Mouse (Mus musculus): Measurements from ENCODE around the gene Pcdh15. TPM values are rescaled to one million over a fixed set of nuclear protein-coding genes. Genes with fewer than 3 reads are reported as not detected.

Gene Pcdh15
- total RNA-seq, 2 experiments from 2014 or later = 22.4 to 24.9 TPM

GRCm38 (mm10) chr10:73788163-73788562 is 689.0 kb downstream of the Pcdh15 start:
- no peak for DNase-seq (ENCODE audit: low spot score in 2 of 2)

GRCm38 (mm10) chr10:73805069-73805468 is 705.9 kb downstream of the Pcdh15 start:
- no peak for DNase-seq (ENCODE audit: low spot score in 2 of 2)

- DNase-seq (ENCODE audit: low spot score in 2 of 2) = no peak
Measured at GRCm38 (mm10) chr10:73812311-73812710, 713.2 kb downstream of the Pcdh15 start.

- peak; percentile 45 to 61 for DNase-seq (ENCODE audit: low spot score in 2 of 2)
Measured at GRCm38 (mm10) chr10:73821657-73822583, 722.8 kb downstream of the Pcdh15 start.

DNA sequence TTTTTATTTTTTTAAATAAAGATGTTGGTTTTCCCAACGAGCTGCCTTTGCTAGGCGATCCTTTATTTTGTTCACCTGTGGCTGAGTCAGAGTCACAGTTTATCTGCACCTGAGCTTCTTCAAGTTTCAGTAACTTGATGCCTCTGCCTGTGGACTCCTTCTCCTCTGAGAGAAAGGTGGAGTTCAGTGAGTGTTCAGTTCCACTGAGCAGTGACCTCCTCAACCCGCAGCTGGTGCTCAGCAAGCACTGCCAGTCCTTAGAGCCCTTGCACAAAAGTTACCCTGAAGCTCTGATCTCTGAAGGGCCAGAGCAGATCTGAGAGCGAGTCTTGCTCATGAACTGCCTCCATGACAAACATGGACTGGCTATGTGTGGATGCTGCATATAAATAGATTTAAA is 724.1 kb downstream of the Pcdh15 start:
- DNase-seq (ENCODE audit: low spot score in 2 of 2) = no peak

GRCm38 (mm10) chr10:73826354-73826753 is 727.2 kb downstream of the Pcdh15 start:
- DNase-seq (ENCODE audit: low spot score in 2 of 2) = peak; percentile 13 to 51

DNA sequence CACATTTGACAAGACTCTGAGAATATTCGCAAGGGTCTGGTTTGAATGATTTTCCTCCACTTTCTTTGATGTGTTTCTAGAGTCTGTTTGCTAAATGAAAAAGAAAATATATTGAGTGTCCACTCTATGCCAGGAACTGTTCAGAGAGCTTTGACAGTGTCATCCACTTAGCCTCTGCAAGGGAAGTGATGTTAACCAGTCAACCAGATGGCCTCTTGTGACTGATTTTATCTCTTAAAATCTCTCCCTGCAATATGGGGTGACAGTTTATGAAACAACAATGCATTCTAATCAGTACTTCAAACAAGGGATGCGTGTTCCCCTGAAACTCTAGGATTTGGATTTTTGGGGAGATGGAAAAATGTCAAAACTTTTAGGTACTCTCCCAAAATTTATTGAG is 729.6 kb downstream of the Pcdh15 start:
- no peak for DNase-seq (ENCODE audit: low spot score in 2 of 2)

GRCm38 (mm10) chr10:73844998-73845397 is 745.9 kb downstream of the Pcdh15 start:
- DNase-seq (ENCODE audit: low spot score in 2 of 2) = no peak

- DNase-seq (ENCODE audit: low spot score in 2 of 2) = no peak
Measured at GRCm38 (mm10) chr10:73862181-73862580, 763.0 kb downstream of the Pcdh15 start.

GRCm38 (mm10) chr10:73878055-73878728 is 779.0 kb downstream of the Pcdh15 start:
- DNase-seq (ENCODE audit: low spot score in 2 of 2) = no peak

- no peak for DNase-seq (ENCODE audit: low spot score in 2 of 2)
Measured at GRCm38 (mm10) chr10:73878729-73879067, 779.6 kb downstream of the Pcdh15 start.

- no peak for DNase-seq (ENCODE audit: low spot score in 2 of 2)
Measured at GRCm38 (mm10) chr10:73887771-73888170, 788.6 kb downstream of the Pcdh15 start.

DNA sequence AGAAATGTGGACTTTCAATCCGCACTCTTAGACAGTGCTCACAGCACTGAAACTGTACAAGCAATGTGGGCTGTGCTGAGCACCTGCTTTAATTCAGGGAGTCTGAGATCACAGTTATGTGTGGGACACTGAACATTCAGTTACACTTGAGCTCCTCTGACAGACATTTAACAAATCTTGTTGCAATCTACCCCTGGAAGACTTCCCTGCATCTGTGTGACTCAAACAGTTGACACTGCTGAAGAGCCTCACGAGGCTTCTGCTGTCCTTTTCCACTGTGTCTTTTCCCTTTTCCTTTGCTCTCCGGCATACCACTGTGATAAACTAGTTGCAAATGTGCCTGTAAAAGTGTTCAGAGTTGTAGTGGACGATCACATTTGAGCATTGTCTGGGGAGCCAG is 793.1 kb downstream of the Pcdh15 start:
- no peak for DNase-seq (ENCODE audit: low spot score in 2 of 2)

DNA sequence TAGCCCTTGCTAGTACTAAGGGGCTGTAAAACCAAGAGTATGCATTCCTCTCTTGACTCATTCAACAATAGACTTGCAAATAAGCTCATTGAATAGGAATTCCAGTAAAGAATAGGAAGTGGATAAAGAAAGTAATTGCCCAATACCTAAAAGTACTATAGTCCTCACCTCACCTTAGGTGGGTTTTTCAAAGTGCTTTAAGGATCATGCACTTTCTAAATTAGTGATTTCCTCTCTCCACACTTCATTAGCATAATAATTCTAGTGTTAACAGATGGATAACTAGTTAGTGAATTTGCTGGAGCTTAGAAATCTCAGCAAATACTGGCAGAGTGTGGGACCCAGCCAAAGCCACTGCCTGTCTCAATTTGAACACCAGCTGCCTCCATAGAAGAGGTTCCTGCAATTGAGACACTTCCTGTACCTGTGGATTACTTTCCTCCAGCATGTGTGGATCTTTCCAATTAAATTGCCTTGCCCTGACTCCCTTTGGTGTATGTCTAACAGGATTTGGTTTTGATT is 797.0 kb downstream of the Pcdh15 start:
- DNase-seq (ENCODE audit: low spot score in 2 of 2) = peak in 1 of 2 experiments; percentile 56

- no peak for DNase-seq (ENCODE audit: low spot score in 2 of 2)
Measured at GRCm38 (mm10) chr10:73899165-73899564, 800.0 kb downstream of the Pcdh15 start.

- DNase-seq (ENCODE audit: low spot score in 2 of 2) = no peak
Measured at GRCm38 (mm10) chr10:73907626-73908025, 808.5 kb downstream of the Pcdh15 start.

DNA sequence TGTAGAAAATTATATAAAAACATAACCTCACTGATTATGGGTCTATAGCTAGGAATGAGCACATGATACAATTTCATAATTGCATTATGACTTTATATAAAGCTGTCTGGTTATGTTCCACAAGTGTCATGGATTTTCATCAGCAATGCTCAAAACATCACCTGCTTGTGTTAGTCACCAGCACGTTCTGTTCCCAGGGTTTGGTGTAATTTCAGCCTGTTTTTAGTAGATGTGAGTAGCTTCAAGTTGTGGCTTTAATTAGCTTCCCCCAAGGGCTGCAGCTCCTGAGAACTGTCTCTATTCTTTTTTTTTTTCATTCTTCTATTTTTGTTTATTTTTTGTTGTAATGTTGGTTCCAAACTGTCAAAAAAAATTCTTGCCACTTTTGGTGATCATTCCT is 809.4 kb downstream of the Pcdh15 start:
- no peak for DNase-seq (ENCODE audit: low spot score in 2 of 2)

DNA sequence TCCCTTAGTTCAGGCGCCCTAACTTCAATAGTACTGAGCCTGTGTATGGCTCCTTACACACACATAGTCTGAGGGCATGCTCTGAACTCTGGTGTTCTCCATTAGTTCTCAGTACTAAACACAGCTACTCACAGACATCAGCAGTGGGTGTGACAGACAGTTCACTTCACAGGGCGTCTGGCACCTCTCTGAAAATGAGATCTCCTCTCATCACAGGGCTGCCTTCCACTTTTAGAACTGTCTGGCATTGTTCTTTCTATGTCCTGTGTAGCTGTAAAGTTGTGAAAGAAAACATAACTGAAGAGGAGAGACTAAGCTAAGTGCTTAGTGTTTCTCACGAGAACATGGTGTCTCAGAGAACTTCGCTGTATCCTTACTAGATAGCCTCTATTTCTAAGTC is 816.0 kb downstream of the Pcdh15 start:
- DNase-seq (ENCODE audit: low spot score in 2 of 2) = no peak

DNA sequence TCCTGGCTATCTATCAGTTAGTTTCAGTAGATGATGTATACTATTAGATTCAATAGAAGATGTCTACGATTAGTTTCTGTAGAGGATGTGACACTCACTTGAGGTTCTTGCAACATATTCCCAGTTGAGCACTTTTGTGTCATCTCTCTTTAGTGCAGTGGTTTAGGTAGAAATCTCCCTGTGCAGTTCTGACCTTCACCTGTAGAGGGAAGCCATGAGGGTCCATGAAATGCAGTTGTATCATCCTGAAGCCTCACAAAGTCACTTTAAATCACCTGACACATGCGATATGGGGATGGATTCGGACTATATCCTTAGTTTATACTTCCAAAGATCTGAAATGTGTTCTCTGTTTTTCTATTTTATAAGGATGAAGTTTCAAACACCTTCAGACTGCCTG is 822.4 kb downstream of the Pcdh15 start:
- DNase-seq (ENCODE audit: low spot score in 2 of 2) = no peak

DNA sequence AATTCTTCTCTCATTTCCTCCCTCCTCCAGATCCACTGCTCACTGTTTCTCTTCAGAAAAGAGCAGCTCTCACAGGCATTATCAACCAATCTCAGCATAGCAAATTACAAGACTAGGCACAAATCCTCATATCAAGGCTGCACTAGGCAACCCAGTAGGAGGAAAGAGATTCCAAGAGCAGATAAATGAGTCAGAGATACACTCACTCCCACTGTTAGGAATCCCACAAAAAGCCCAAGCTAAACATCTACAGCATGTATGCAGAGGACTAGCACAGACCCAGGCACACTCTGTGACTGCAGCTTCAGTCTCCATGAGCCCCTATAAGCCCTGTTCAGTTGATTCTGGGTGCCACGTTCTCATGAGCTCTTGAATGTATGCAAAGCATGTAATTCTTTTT is 829.5 kb downstream of the Pcdh15 start:
- DNase-seq (ENCODE audit: low spot score in 2 of 2) = no peak

DNA sequence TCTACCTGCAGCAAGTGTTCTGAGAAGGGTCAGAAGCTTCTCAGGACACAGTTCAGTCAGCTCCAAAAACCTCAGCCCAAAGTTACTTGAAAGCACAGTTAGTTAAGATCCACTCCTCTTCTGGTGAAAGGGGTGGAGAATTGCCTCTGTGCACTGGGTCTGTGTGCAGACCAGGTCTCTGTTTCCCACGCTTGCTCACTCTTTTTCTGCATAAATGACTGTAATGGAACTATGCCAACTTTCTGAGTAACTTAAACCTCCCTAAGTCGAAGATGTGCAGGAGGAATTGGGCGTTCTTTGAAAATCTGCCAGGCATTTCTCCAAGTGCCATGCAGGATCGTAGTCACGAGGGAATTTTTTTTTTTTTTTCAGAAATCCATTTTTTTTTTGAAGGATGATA is 830.6 kb downstream of the Pcdh15 start:
- no peak for DNase-seq (ENCODE audit: low spot score in 2 of 2)

- no peak for DNase-seq (ENCODE audit: low spot score in 2 of 2)
Measured at GRCm38 (mm10) chr10:73931185-73931584, 832.0 kb downstream of the Pcdh15 start.
